7 mouse cellular contexts compared by ENCODE assay signal in genomic region chr4:137968203-137968602, GRCm38 (mm10). TPM values are rescaled to one million over a fixed set of nuclear protein-coding genes. Genes with fewer than 3 reads are reported as not detected.
DNase-seq lines count a peak whose midpoint lies in the region; ATAC-seq lines count a peak whose summit lies in the region.

No protein-coding gene starts in this region.

- peak; percentile 61 for DNase-seq in WW6 (ENCODE audit: low read depth, low spot score)
- DNase-seq in cerebellum, adult 18-20 months = peak; percentile 77 to 81
- peak; percentile 87 for DNase-seq in forelimb bud, embryonic 11.5 days (ENCODE audit: low read depth, low spot score)
- peak; percentile 71 to 75 for DNase-seq in layer of hippocampus, postnatal 10 days (ENCODE audit: low spot score in 2 of 2)
- peak; percentile 88 for DNase-seq in lung, postnatal 36 days
- peak; percentile 51 to 63 for DNase-seq in right cerebral cortex, postnatal 36 days (ENCODE audit: low spot score in 2 of 2)

- no peak overlapping the region for H3K27ac ChIP-seq in hindbrain, embryonic 12.5 days

- no peak overlapping the region for H3K4me2 ChIP-seq in hindbrain, embryonic 12.5 days (replicated peaks)

- H3K9me3 ChIP-seq in hindbrain, embryonic 12.5 days (replicated peaks) = no peaks in the 10 kb centered on the region

- H3K36me3 ChIP-seq in hindbrain, embryonic 12.5 days = no peaks in the 10 kb centered on the region

- H3K4me3 ChIP-seq in hindbrain, embryonic 12.5 days = no peak overlapping the region

- H3K27me3 ChIP-seq in hindbrain, embryonic 12.5 days = no peaks in the 10 kb centered on the region

- H3K9ac ChIP-seq in hindbrain, embryonic 12.5 days = no peak overlapping the region

- WGBS in hindbrain, embryonic 12.5 days = 8% methylated on average over 9 of the region's 9 CpGs

- no peaks in the 10 kb centered on the region for H3K4me1 ChIP-seq in hindbrain, embryonic 12.5 days

- peak; percentile 7; the same call in 1 of the 2 replicates for ATAC-seq in hindbrain, embryonic 12.5 days (ENCODE audit: low FRiP score)

RNA-seq across cellular contexts. Expression of gene Eif4g3, which starts 24.6 kb away (rescaled TPM):
- polyA plus RNA-seq in hindbrain, embryonic 12.5 days (2016; fragmentation: Nextera tagmentation; extraction: Ambion mirVana) = 61.6 and 61.7 TPM in 2 replicates
- total RNA-seq in layer of hippocampus, postnatal 10 days (2021) = 100 to 1,000 TPM; 161 to 164 TPM
